Mouse (Mus musculus): ENCODE data around the gene Cdip1. TPM values are rescaled to one million over a fixed set of nuclear protein-coding genes. Genes with fewer than 3 reads are reported as not detected.
A peak's percentile ranks its signal among the peaks of the same experiment; 100 is the strongest.
"Not testable (repeated sequence)": the region's sequence is repeated elsewhere in the genome, so short reads cannot be mapped to it uniquely, and the experiment has no call there.

The Cdip1 gene
- polyA plus RNA-seq, 1 experiment from 2014 or later, result 85.8 TPM

DNA sequence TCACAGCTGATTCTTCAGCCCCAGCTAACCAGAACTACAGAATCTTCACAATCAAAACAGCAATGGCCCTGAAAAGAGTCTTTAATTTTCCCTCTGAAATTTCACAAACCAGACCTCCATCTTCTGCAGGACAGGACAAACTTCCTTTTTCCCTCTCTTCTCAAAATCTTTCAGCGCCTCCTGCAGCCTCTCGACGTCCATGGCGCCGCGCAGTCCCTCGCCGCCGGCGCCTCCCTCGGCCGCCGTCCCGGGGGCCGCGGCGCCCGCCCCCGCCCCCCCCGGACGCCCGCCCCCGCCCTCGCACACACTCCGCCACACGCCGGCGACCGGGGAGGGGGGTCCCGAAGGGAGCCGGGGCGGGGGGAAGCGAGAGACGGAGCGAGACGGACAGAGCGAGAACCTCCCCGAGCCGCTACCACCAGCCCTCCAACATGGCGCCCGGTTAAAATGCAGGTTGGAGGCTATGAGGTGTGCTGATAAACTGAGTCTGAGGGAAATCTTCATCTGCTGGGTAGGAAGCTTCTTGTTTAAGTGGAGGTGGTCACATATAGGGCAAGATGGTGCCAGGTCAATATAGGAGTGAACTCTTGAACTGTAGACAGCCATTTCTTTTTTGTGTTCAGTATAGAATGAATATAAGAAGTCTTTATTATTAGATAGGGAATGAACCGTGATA lies 33.3 kb downstream of the Cdip1 start:
- DNase-seq (ENCODE audit: low spot score, missing footprints) (peak; percentile 89), ATAC-seq (ENCODE audit: low FRiP score) (peak; percentile 89)
- H3K27ac ChIP-seq (ENCODE audit: low read depth, low read length); H3K27me3 ChIP-seq (ENCODE audit: control insufficient read depth, insufficient read depth, low read length); H3K9me3 ChIP-seq (ENCODE audit: control insufficient read depth, low read length); H3K36me3 ChIP-seq (ENCODE audit: control insufficient read depth, insufficient read depth, low read length); H3K4me1 ChIP-seq (ENCODE audit: control insufficient read depth, insufficient read depth, low read length): not testable (repeated sequence)
- peak overlapping the region; percentile 57; the same call in 1 of the 2 replicates for H3K9ac ChIP-seq (ENCODE audit: low read length)
- H3K4me3 ChIP-seq (ENCODE audit: low read depth, low read length), result peak overlapping the region; percentile 34
- 4% methylated on average over 29 of the region's 42 CpGs for WGBS
- peak overlapping the region; percentile 34 for H3K4me2 ChIP-seq

DNA sequence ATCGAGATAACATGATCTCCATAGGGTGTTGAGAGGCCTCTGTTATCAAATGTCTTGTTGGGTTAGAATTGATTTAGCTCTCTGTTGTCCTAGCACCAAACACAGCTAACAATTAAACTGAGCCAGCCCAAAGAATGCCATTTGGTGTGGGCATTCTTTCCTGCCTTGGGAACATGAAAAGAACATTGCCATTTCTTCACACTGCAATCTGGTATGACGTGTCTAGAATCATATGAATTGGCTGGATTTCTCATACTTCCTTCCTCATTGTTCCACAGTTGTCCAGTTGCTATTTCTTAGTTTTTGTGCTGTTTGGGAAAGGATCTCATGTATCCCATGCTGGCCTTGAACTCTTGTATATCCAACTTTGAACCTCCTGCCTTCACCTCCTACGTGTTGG lies 36.0 kb downstream of the Cdip1 start:
- H3K9ac ChIP-seq (ENCODE audit: low read length), result no peak overlapping the region
- H3K36me3 ChIP-seq (ENCODE audit: control insufficient read depth, insufficient read depth, low read length), result no peaks in the 10 kb centered on the region
- no peaks in the 10 kb centered on the region for H3K27me3 ChIP-seq (ENCODE audit: control insufficient read depth, insufficient read depth, low read length)
- no peak overlapping the region for H3K4me3 ChIP-seq (ENCODE audit: low read depth, low read length)
- no peak for ATAC-seq (ENCODE audit: low FRiP score)
- H3K9me3 ChIP-seq (ENCODE audit: control insufficient read depth, low read length), result no peaks in the 10 kb centered on the region
- no peaks in the 10 kb centered on the region for H3K4me1 ChIP-seq (ENCODE audit: control insufficient read depth, insufficient read depth, low read length)
- DNase-seq (ENCODE audit: low spot score, missing footprints), result no peak
- H3K4me2 ChIP-seq, result no peak overlapping the region
- 91% methylated on average over 3 of the region's 3 CpGs for WGBS
- H3K27ac ChIP-seq (ENCODE audit: low read depth, low read length), result no peak overlapping the region

DNA sequence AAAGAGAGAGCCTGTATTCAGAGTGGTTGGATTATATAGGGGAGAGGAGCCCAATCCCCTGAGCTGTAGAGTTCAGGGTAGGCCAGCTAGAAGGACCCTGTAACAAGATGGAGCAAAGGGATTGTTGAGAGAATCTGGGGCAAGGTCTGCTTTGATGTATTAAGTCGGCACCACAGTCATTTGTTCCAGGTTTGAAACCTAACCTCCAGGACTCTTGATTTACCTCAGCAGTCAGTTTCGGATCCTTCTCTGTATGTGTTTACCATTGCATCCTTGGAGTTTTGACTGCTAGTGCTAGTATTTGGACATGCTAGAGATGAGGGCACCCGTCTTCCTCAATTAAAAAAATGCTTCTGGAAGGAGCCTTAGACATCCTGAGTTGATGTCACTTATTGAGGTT lies 37.9 kb downstream of the Cdip1 start:
- H3K9ac ChIP-seq (ENCODE audit: low read length), result no peak overlapping the region
- WGBS, result 92% methylated on average over 3 of the region's 3 CpGs
- no peaks in the 10 kb centered on the region for H3K36me3 ChIP-seq (ENCODE audit: control insufficient read depth, insufficient read depth, low read length)

DNA sequence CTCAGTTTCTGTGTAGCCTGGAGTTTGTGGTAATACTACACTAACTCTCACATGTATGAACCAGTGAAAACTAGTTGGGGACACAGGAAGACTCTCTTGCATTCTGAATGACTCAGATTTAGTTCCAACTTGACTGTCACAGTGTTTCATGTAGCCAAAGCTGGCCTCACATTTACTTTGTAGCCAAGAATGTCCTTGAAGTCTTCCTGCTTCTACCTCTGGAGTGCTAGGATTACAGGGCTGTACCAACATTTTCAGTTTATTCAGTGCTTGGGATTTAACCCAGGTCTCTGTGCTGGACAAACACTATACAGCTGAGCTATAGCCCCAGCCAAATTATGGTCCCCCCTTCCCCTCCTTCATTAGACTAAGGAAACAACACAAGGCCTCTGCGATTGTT lies 47.9 kb downstream of the Cdip1 start:
- Histone ChIP-seq H3K4me2 (no peak overlapping the region), H3K9me3 (ENCODE audit: control insufficient read depth, low read length) (no peaks in the 10 kb centered on the region), H3K9ac (ENCODE audit: low read length) (no peak overlapping the region), H3K4me3 (ENCODE audit: low read depth, low read length) (no peak overlapping the region), H3K27ac (ENCODE audit: low read depth, low read length) (no peak overlapping the region), H3K36me3 (ENCODE audit: control insufficient read depth, insufficient read depth, low read length) (no peaks in the 10 kb centered on the region), H3K27me3 (ENCODE audit: control insufficient read depth, insufficient read depth, low read length) (no peaks in the 10 kb centered on the region), H3K4me1 (ENCODE audit: control insufficient read depth, insufficient read depth, low read length) (no peaks in the 10 kb centered on the region)
- ATAC-seq (ENCODE audit: low FRiP score) (no peak), DNase-seq (ENCODE audit: low spot score, missing footprints) (peak; percentile 56)
- WGBS, result 97% methylated on average over 1 of the region's 1 CpGs

More for the DNA sequence above, 37.9 kb downstream of the Cdip1 start:
- Histone ChIP-seq H3K4me3 (ENCODE audit: low read depth, low read length) (no peak overlapping the region), H3K4me2 (no peak overlapping the region), H3K9me3 (ENCODE audit: control insufficient read depth, low read length) (no peaks in the 10 kb centered on the region), H3K27me3 (ENCODE audit: control insufficient read depth, insufficient read depth, low read length) (no peaks in the 10 kb centered on the region), H3K27ac (ENCODE audit: low read depth, low read length) (no peak overlapping the region), H3K4me1 (ENCODE audit: control insufficient read depth, insufficient read depth, low read length) (no peaks in the 10 kb centered on the region)
- DNase-seq (ENCODE audit: low spot score, missing footprints), result no peak
- ATAC-seq (ENCODE audit: low FRiP score), result no peak

DNA sequence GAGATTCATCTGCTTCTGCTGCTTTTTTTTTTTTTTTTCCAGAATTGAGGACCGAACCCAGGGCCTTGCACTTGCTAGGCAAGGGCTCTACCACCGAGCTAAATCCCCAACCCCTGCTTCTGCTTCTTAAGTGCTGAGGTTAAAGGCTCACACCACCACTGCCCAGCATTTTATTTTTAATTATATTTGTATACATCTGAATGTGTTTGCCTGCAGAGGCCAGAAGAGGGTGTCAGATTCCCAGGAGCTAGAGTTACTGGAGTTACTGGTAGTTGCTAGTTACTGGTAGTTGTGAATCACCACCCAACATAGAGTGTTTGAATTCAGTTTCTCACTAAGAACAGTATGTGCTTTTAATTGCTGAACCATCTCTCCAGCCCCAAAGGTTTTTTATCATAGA lies 50.1 kb downstream of the Cdip1 start:
- no peak for ATAC-seq (ENCODE audit: low FRiP score)
- no peaks in the 10 kb centered on the region for H3K27me3 ChIP-seq (ENCODE audit: control insufficient read depth, insufficient read depth, low read length)
- H3K4me3 ChIP-seq (ENCODE audit: low read depth, low read length), result no peak overlapping the region
- DNase-seq (ENCODE audit: low spot score, missing footprints), result no peak
- no peak overlapping the region for H3K27ac ChIP-seq (ENCODE audit: low read depth, low read length)
- H3K9ac ChIP-seq (ENCODE audit: low read length), result no peak overlapping the region
- no peak overlapping the region for H3K4me2 ChIP-seq
- WGBS, result 90% methylated on average over 2 of the region's 2 CpGs
- no peaks in the 10 kb centered on the region for H3K36me3 ChIP-seq (ENCODE audit: control insufficient read depth, insufficient read depth, low read length)
- no peaks in the 10 kb centered on the region for H3K9me3 ChIP-seq (ENCODE audit: control insufficient read depth, low read length)
- no peaks in the 10 kb centered on the region for H3K4me1 ChIP-seq (ENCODE audit: control insufficient read depth, insufficient read depth, low read length)

DNA sequence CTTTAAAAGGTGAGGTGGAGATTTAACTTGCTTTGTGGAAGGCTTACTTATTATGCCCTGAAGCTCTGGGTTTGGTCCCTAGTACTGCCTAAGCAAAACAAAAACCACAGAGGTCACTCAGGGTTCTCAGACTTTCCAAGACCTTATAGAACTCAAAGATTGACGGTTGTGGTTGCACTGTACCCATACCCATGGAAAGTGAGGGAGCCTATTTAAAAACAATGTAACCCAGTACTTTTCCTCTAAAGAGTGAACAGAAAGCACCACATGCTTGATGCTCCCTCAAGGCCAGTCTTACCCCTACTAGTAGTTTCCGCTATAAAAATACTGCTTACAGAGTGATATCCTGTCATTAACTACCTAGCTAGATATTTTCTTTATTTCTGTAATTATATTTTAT lies 53.8 kb downstream of the Cdip1 start:
- Histone ChIP-seq H3K4me1 (ENCODE audit: control insufficient read depth, insufficient read depth, low read length) (no peaks in the 10 kb centered on the region), H3K4me3 (ENCODE audit: low read depth, low read length) (no peak overlapping the region), H3K9me3 (ENCODE audit: control insufficient read depth, low read length) (no peaks in the 10 kb centered on the region), H3K4me2 (no peak overlapping the region), H3K9ac (ENCODE audit: low read length) (no peak overlapping the region), H3K27me3 (ENCODE audit: control insufficient read depth, insufficient read depth, low read length) (no peaks in the 10 kb centered on the region), H3K36me3 (ENCODE audit: control insufficient read depth, insufficient read depth, low read length) (no peaks in the 10 kb centered on the region), H3K27ac (ENCODE audit: low read depth, low read length) (no peak overlapping the region)
- DNase-seq (ENCODE audit: low spot score, missing footprints) (no peak), ATAC-seq (ENCODE audit: low FRiP score) (no peak)
- 95% methylated on average over 2 of the region's 2 CpGs for WGBS

DNA sequence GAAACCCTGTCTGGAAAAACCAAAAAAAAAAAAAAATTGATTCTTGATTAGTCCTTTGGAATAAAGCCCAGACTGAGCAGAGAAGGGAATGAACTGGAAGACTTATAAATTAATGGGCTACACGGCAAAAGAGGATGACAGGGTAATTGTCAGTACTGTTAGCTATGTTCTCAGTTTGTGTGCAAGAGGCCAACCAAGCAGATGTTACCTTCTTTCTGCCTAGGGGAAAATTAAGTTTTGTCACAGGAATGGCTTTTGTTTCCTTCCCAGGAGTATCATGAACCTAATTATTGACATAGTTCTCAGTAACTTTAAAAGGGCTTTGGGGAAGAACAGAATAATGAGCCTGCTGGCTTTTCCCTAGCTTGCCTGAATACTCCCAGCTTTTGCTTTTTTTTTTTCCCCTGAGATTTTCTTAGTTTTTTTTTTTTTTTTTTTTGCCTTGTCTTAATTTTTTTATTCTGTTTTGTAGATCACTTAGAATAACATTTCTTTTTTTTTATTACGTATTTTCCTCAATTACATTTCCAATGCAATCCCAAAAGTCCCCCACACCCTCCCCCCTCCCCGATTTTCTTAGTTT lies 59.2 kb downstream of the Cdip1 start:
- H3K9me3 ChIP-seq (ENCODE audit: control insufficient read depth, low read length), result no peaks in the 10 kb centered on the region
- H3K4me3 ChIP-seq (ENCODE audit: low read depth, low read length), result no peak overlapping the region
- H3K36me3 ChIP-seq (ENCODE audit: control insufficient read depth, insufficient read depth, low read length), result no peaks in the 10 kb centered on the region
- peaks cover 5% of the 10 kb centered on the region for H3K4me1 ChIP-seq (ENCODE audit: control insufficient read depth, insufficient read depth, low read length)
- no peak overlapping the region for H3K27ac ChIP-seq (ENCODE audit: low read depth, low read length)
- H3K4me2 ChIP-seq, result no peak overlapping the region
- no peak for ATAC-seq (ENCODE audit: low FRiP score)
- no peak overlapping the region for H3K9ac ChIP-seq (ENCODE audit: low read length)
- no peaks in the 10 kb centered on the region for H3K27me3 ChIP-seq (ENCODE audit: control insufficient read depth, insufficient read depth, low read length)
- DNase-seq (ENCODE audit: low spot score, missing footprints), result no peak
- WGBS, result 90% methylated on average over 3 of the region's 3 CpGs

DNA sequence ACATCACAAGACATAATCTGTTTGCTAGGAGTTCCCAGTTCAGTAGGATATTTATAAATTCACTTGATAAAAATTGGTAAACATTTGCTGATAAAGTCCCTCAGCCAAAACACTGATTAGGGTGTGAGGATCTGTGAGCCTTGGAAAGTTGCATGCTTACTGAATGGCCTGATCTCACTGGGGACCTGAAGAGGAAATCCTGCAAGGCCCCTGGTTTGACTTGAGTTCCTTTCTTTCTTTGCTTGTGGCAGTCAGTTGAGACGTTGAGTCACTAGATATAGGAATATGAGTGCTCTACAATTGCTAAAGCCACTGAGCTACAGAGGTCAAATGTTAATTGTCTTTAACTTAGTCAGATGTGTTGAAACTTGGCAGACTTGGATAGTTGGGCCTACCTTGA lies 62.1 kb downstream of the Cdip1 start:
- H3K4me2 ChIP-seq, result no peak overlapping the region
- H3K4me1 ChIP-seq (ENCODE audit: control insufficient read depth, insufficient read depth, low read length), result peaks cover 5% of the 10 kb centered on the region
- DNase-seq (ENCODE audit: low spot score, missing footprints) (no peak), ATAC-seq (ENCODE audit: low FRiP score) (no peak)
- WGBS, result 81% methylated on average over 1 of the region's 1 CpGs
- H3K27me3 ChIP-seq (ENCODE audit: control insufficient read depth, insufficient read depth, low read length), result no peaks in the 10 kb centered on the region
- H3K36me3 ChIP-seq (ENCODE audit: control insufficient read depth, insufficient read depth, low read length), result no peaks in the 10 kb centered on the region
- no peak overlapping the region for H3K27ac ChIP-seq (ENCODE audit: low read depth, low read length)
- H3K9me3 ChIP-seq (ENCODE audit: control insufficient read depth, low read length), result no peaks in the 10 kb centered on the region
- no peak overlapping the region for H3K9ac ChIP-seq (ENCODE audit: low read length)
- no peak overlapping the region for H3K4me3 ChIP-seq (ENCODE audit: low read depth, low read length)

DNA sequence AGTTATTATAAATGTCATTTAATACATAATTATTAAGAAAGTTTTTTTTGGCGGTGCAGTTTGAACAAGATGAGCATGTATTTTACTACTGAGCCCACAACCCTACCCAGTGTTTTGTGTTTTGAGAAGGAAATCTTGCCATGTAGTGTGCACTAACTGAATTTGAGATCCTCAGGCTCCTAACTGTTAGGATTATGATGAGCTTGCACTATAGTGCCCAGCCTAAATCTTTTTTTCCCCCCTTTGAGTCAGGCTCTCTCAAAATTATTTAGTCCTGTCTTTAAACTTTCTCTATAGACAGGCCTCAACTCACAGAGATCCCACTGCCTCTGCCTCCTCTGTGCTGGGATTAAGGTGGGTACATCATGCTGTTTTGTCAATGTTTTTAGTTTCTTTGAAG lies 62.6 kb downstream of the Cdip1 start:
- H3K4me3 ChIP-seq (ENCODE audit: low read depth, low read length), result no peak overlapping the region
- WGBS, result 95% methylated on average over 1 of the region's 1 CpGs
- no peak for DNase-seq (ENCODE audit: low spot score, missing footprints)

More for the DNA sequence above, 62.6 kb downstream of the Cdip1 start:
- H3K9me3 ChIP-seq (ENCODE audit: control insufficient read depth, low read length), result no peaks in the 10 kb centered on the region
- H3K27ac ChIP-seq (ENCODE audit: low read depth, low read length), result no peak overlapping the region
- no peak overlapping the region for H3K4me2 ChIP-seq
- H3K9ac ChIP-seq (ENCODE audit: low read length), result no peak overlapping the region
- no peaks in the 10 kb centered on the region for H3K27me3 ChIP-seq (ENCODE audit: control insufficient read depth, insufficient read depth, low read length)
- no peaks in the 10 kb centered on the region for H3K36me3 ChIP-seq (ENCODE audit: control insufficient read depth, insufficient read depth, low read length)
- ATAC-seq (ENCODE audit: low FRiP score), result no peak
- H3K4me1 ChIP-seq (ENCODE audit: control insufficient read depth, insufficient read depth, low read length), result peaks cover 5% of the 10 kb centered on the region

Data from midbrain, embryonic 11.5 days (tissue).